Mouse (Mus musculus) neural tube, embryonic 13.5 days (tissue): ENCODE results near the gene Lepr. TPM values are rescaled to one million over a fixed set of nuclear protein-coding genes. Genes with fewer than 3 reads are reported as not detected.
"Not testable (repeated sequence)": the region's sequence is repeated elsewhere in the genome, so short reads cannot be mapped to it uniquely, and the experiment has no call there.

ENCODE experiments used
- ATAC-seq: fragments of 200-750 bp; cut with Nextera tagmentation; 2 replicates; pipeline ENCODE4 v1.8.0; 2017; ENCODE audit warnings: low read depth, mild to moderate bottlenecking, moderate TSS enrichment, moderate library complexity
- H3K27ac ChIP-seq: fragments of 300-500 bp; sonication (generic); replicated peaks from 2 replicates; pipeline ENCODE4 v1.5.1; 2015; ENCODE audit warnings: moderate library complexity, mild to moderate bottlenecking, inconsistent platforms
- H3K27me3 ChIP-seq: fragments of 300-500 bp; sonication (generic); 2 replicates; pipeline ENCODE4 v1.6.1; 2015; ENCODE audit warnings: mild to moderate bottlenecking, inconsistent platforms
- H3K36me3 ChIP-seq: fragments of 300-500 bp; sonication (generic); 2 replicates; pipeline ENCODE4 v1.6.1; 2015; ENCODE audit warnings: mild to moderate bottlenecking, inconsistent platforms
- H3K4me1 ChIP-seq: fragments of 300-500 bp; sonication (generic); replicated peaks from 2 replicates; pipeline ENCODE4 v1.6.1; 2015; ENCODE audit warnings: inconsistent platforms
- H3K4me2 ChIP-seq: fragments of 300-500 bp; sonication (generic); 2 replicates; pipeline ENCODE4 v1.6.1; 2015; ENCODE audit warnings: inconsistent platforms, mild to moderate bottlenecking, moderate library complexity
- H3K4me3 ChIP-seq: fragments of 300-500 bp; sonication (generic); 2 replicates; pipeline ENCODE4 v1.5.1; 2015; ENCODE audit warnings: mild to moderate bottlenecking, inconsistent platforms
- H3K9ac ChIP-seq: fragments of 300-500 bp; sonication (generic); 2 replicates; pipeline ENCODE4 v1.6.1; 2015; ENCODE audit warnings: moderate library complexity, mild to moderate bottlenecking, inconsistent platforms
- H3K9me3 ChIP-seq: fragments of 300-500 bp; sonication (generic); 2 replicates; pipeline ENCODE4 v1.6.1; 2016; ENCODE audit warnings: inconsistent platforms
- WGBS: fragments of 180-500 bp; shearing (Covaris S2); methylation state at CpG from one replicate; pipeline ENCODE4 v1.1.7; 2015; 5-methylcytosine and 5-hydroxymethylcytosine counted together
- polyA plus RNA-seq: library from polyadenylated mRNA; unstranded; fragments of >200 nt; fragmentation: Nextera tagmentation; extraction: Ambion mirVana; gene quantifications from 2 replicates; pipeline ENCODE4 v1.2.1, GENCODE M21; 2015

The Lepr gene
- polyA plus RNA-seq, 1 experiment from 2014 or later: 5.8 TPM

- Histone ChIP-seq H3K4me3 (no peak overlapping the region), H3K9me3 (no peaks in the 10 kb centered on the region), H3K27me3 (no peaks in the 10 kb centered on the region), H3K36me3 (no peaks in the 10 kb centered on the region), H3K4me1 (no peaks in the 10 kb centered on the region), H3K4me2 (no peak overlapping the region), H3K27ac (no peak overlapping the region), H3K9ac (no peak overlapping the region)
- 88% methylated on average over 2 of the region's 2 CpGs for WGBS
- ATAC-seq: no peak
These were observed 24.8 kb downstream of the Lepr start for GRCm38 (mm10) chr4:101741973-101742372.

GRCm38 (mm10) chr4:101745534-101745933 is 28.3 kb downstream of the Lepr start:
- no peak overlapping the region for H3K4me2 ChIP-seq
- no peak for ATAC-seq

GRCm38 (mm10) chr4:101760490-101760889 is 43.3 kb downstream of the Lepr start:
- H3K9me3 ChIP-seq: no peaks in the 10 kb centered on the region
- no peak overlapping the region for H3K9ac ChIP-seq
- H3K4me2 ChIP-seq: no peak overlapping the region
- WGBS: 94% methylated on average over 5 of the region's 5 CpGs
- H3K27ac ChIP-seq: no peak overlapping the region
- no peaks in the 10 kb centered on the region for H3K27me3 ChIP-seq
- no peaks in the 10 kb centered on the region for H3K4me1 ChIP-seq
- no peaks in the 10 kb centered on the region for H3K36me3 ChIP-seq
- H3K4me3 ChIP-seq: no peak overlapping the region
- ATAC-seq: no peak

More at GRCm38 (mm10) chr4:101745534-101745933, 28.3 kb downstream of the Lepr start:
- no peak overlapping the region for H3K27ac ChIP-seq
- H3K9me3 ChIP-seq: no peaks in the 10 kb centered on the region
- H3K27me3 ChIP-seq: no peaks in the 10 kb centered on the region
- no peak overlapping the region for H3K9ac ChIP-seq
- WGBS: 94% methylated on average over 4 of the region's 4 CpGs
- no peak overlapping the region for H3K4me3 ChIP-seq
- no peaks in the 10 kb centered on the region for H3K4me1 ChIP-seq
- no peaks in the 10 kb centered on the region for H3K36me3 ChIP-seq

GRCm38 (mm10) chr4:101843923-101844322 is 126.7 kb downstream of the Lepr start, which contains the start of gene B020004J07Rik:
TSS of gene B020004J07Rik (minus strand) at chr4:101844023.
- not testable (repeated sequence) for H3K27ac ChIP-seq, H3K9ac ChIP-seq, H3K27me3 ChIP-seq, H3K36me3 ChIP-seq, H3K4me1 ChIP-seq, H3K9me3 ChIP-seq, ATAC-seq, H3K4me2 ChIP-seq, H3K4me3 ChIP-seq
- 94% methylated on average over 4 of the region's 4 CpGs for WGBS

- Histone ChIP-seq H3K27me3 (no peaks in the 10 kb centered on the region), H3K4me2 (no peak overlapping the region), H3K36me3 (no peaks in the 10 kb centered on the region), H3K9ac (no peak overlapping the region), H3K4me3 (no peak overlapping the region), H3K4me1 (no peaks in the 10 kb centered on the region), H3K27ac (no peak overlapping the region), H3K9me3 (peaks cover 24% of the 10 kb centered on the region)
- no peak for ATAC-seq
- 73% methylated on average over 2 of the region's 2 CpGs for WGBS
These were observed 133.7 kb downstream of the Lepr start for GRCm38 (mm10) chr4:101850908-101851307.

- no peak for ATAC-seq
- Histone ChIP-seq H3K4me2 (no peak overlapping the region), H3K9ac (no peak overlapping the region), H3K4me1 (no peaks in the 10 kb centered on the region), H3K36me3 (no peaks in the 10 kb centered on the region), H3K27me3 (no peaks in the 10 kb centered on the region), H3K4me3 (no peak overlapping the region), H3K27ac (no peak overlapping the region), H3K9me3 (no peaks in the 10 kb centered on the region)
- WGBS: 52% methylated on average over 6 of the region's 6 CpGs
These were observed 143.7 kb downstream of the Lepr start for GRCm38 (mm10) chr4:101860873-101861272.

- 92% methylated on average over 6 of the region's 6 CpGs for WGBS
- Histone ChIP-seq H3K4me1 (no peaks in the 10 kb centered on the region), H3K9me3 (no peaks in the 10 kb centered on the region), H3K27me3 (no peaks in the 10 kb centered on the region), H3K4me3 (no peak overlapping the region), H3K4me2 (no peak overlapping the region), H3K27ac (no peak overlapping the region), H3K9ac (no peak overlapping the region), H3K36me3 (no peaks in the 10 kb centered on the region)
- no peak for ATAC-seq
These were observed 145.1 kb downstream of the Lepr start for GRCm38 (mm10) chr4:101862289-101862688.

Other genes with a start within 250 kb of the Lepr start
- 34.1 and 34.2 TPM in 2 replicates for gene Dnajc6, start 220.8 kb upstream of the Lepr start, polyA plus RNA-seq
- gene Leprot, start 69.7 kb upstream of the Lepr start, polyA plus RNA-seq: 77.0 and 83.5 TPM in 2 replicates
- gene B020004J07Rik, start 126.6 kb downstream of the Lepr start, polyA plus RNA-seq: not detected in 2 replicates
- gene C130073F10Rik, start 176.4 kb downstream of the Lepr start, polyA plus RNA-seq: not detected in 2 replicates
- not detected in 2 replicates for gene Gm12800, start 191.7 kb downstream of the Lepr start, polyA plus RNA-seq
- gene Gm12794, start 223.0 kb downstream of the Lepr start, polyA plus RNA-seq: not detected in 2 replicates